Mouse (Mus musculus): ENCODE data around the gene Gm34653.
"Not testable (repeated sequence)": the region's sequence is repeated elsewhere in the genome, so short reads cannot be mapped to it uniquely, and the experiment has no call there.

DNA sequence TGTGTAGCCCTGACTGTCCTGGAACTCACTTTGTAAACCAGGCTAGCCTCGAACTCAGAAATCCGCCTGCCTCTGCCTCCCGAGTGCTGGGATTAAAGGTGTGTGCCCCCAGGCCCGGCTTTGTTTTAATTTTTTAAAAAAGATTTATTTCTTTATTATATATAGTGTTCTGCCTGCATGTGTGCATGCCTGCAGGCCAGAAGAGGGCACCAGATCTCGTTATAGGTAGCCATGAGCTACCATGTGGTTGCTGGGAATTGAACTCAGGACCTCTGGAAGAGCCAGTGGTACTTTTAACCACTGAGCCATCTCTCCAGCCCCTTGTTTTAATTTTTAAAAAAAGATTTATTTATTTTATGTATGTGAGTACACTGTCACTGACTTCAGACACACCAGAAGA is 7.3 kb downstream of the Gm34653 start:
- not testable (repeated sequence) for TF ChIP-seq CTCF, EP300 (IDR thresholded peaks at IDR 0.05; ENCODE audit: low read depth)
